Mouse (Mus musculus): ENCODE measurements around the gene Nms.
A peak's percentile ranks its signal among the peaks of the same experiment; 100 is the strongest.

Gene Nms

GRCm38 (mm10) chr1:38938849-38939248, at the start of gene Nms:
TSS of gene Nms (plus strand) at chr1:38939149.
- no peak for DNase-seq (ENCODE audit: low spot score)

- no peak for DNase-seq (ENCODE audit: low spot score)
Observed at GRCm38 (mm10) chr1:38891444-38891843, 47.5 kb upstream of the Nms start.

- DNase-seq (ENCODE audit: low spot score), result no peak
Observed at GRCm38 (mm10) chr1:38893081-38893480, 45.9 kb upstream of the Nms start.

GRCm38 (mm10) chr1:38897431-38898248, 41.3 kb upstream of the Nms start, which contains the start of gene Chst10:
TSS of gene Chst10 (minus strand) at chr1:38898161.
- peak; percentile 81 for DNase-seq (ENCODE audit: low spot score)

- no peak for DNase-seq (ENCODE audit: low spot score)
Observed at GRCm38 (mm10) chr1:38902571-38902970, 36.4 kb upstream of the Nms start.

GRCm38 (mm10) chr1:38903985-38904384, 35.0 kb upstream of the Nms start:
- no peak for DNase-seq (ENCODE audit: low spot score)

GRCm38 (mm10) chr1:38928996-38929395, 10.0 kb upstream of the Nms start:
- DNase-seq (ENCODE audit: low spot score), result no peak

- no peak for DNase-seq (ENCODE audit: low spot score)
Observed at GRCm38 (mm10) chr1:38929468-38929867, 9.5 kb upstream of the Nms start.

GRCm38 (mm10) chr1:38930767-38931166, 8.2 kb upstream of the Nms start:
- DNase-seq (ENCODE audit: low spot score), result no peak

GRCm38 (mm10) chr1:38934668-38935067, 4.3 kb upstream of the Nms start:
- peak; percentile 77 for DNase-seq (ENCODE audit: low spot score)

- peak; percentile 84 for DNase-seq (ENCODE audit: low spot score)
Observed at GRCm38 (mm10) chr1:38936780-38937179, 2.2 kb upstream of the Nms start.

- peak; percentile 65 for DNase-seq (ENCODE audit: low spot score)
Observed at GRCm38 (mm10) chr1:38939608-38940007, 659 bp downstream of the Nms start.

GRCm38 (mm10) chr1:38956457-38956856, 17.5 kb downstream of the Nms start:
- DNase-seq (ENCODE audit: low spot score), result no peak

GRCm38 (mm10) chr1:38969116-38969515, 30.2 kb downstream of the Nms start:
- DNase-seq (ENCODE audit: low spot score), result no peak

GRCm38 (mm10) chr1:38971712-38972111, 32.8 kb downstream of the Nms start:
- no peak for DNase-seq (ENCODE audit: low spot score)

GRCm38 (mm10) chr1:38972986-38973592, 34.1 kb downstream of the Nms start:
- no peak for DNase-seq (ENCODE audit: low spot score)

GRCm38 (mm10) chr1:38979953-38980352, 41.0 kb downstream of the Nms start:
- DNase-seq (ENCODE audit: low spot score), result no peak

GRCm38 (mm10) chr1:38983870-38984269, 44.9 kb downstream of the Nms start:
- no peak for DNase-seq (ENCODE audit: low spot score)

- no peak for DNase-seq (ENCODE audit: low spot score)
Observed at GRCm38 (mm10) chr1:38985308-38985707, 46.4 kb downstream of the Nms start, which contains the start of gene Pdcl3. TSS of gene Pdcl3 (plus strand) at chr1:38985608.

GRCm38 (mm10) chr1:38987080-38987864, 48.3 kb downstream of the Nms start:
- DNase-seq (ENCODE audit: low spot score), result peak; percentile 97

GRCm38 (mm10) chr1:38987865-38988211, 48.9 kb downstream of the Nms start:
- no peak for DNase-seq (ENCODE audit: low spot score)

- no peak for DNase-seq (ENCODE audit: low spot score)
Observed at GRCm38 (mm10) chr1:38988357-38988756, 49.4 kb downstream of the Nms start.

GRCm38 (mm10) chr1:38992365-38992764, 53.4 kb downstream of the Nms start:
- DNase-seq (ENCODE audit: low spot score), result no peak
